Comparison of ENCODE assay signal across 9 mouse cellular contexts in genomic region chr6:141485302-141486021, GRCm38 (mm10). TPM values are rescaled to one million over a fixed set of nuclear protein-coding genes. Genes with fewer than 3 reads are reported as not detected.
DNase-seq lines count a peak whose midpoint lies in the region; ATAC-seq and TF ChIP-seq lines count a peak whose summit lies in the region.
"Had no signal": no experiment of that assay in that cellular context is flagged by ENCODE, and none has a peak within 500 bp of the region (broad histone marks: within the 10 kb centered on the region; RNA-seq: fewer than 3 reads in every experiment).

No protein-coding gene starts in this region.

- 60% methylated on average over 10 of the region's 10 CpGs for WGBS in embryonic facial prominence, embryonic 14.5 days

- H3K4me1 ChIP-seq in embryonic facial prominence, embryonic 14.5 days (ENCODE audit: control insufficient read depth, insufficient read depth, low read length) = peaks cover 7% of the 10 kb centered on the region; the same call in 1 of the 2 replicates

- H3K27me3 ChIP-seq in embryonic facial prominence, embryonic 14.5 days (replicated peaks; ENCODE audit: control insufficient read depth, insufficient read depth, low read length) = no peaks in the 10 kb centered on the region

- H3K4me2 ChIP-seq in embryonic facial prominence, embryonic 14.5 days (ENCODE audit: low read depth, low read length) = no peak overlapping the region

- intact Hi-C loops in gastrocnemius, adult 2 months (cut with DNase I) = loop anchor here (5.0 kb wide), 1 partner anchor 92 kb away; no protein-coding TSS in a partner anchor
- intact Hi-C loops in gastrocnemius, postnatal 36 days (cut with DNase I) = loop anchor here (5.0 kb wide), 1 partner anchor 92 kb away; no protein-coding TSS in a partner anchor
- intact Hi-C loops in heart, postnatal 36 days (cut with DNase I) = loop anchor here (5.0 kb wide), 2 partner anchors 92 to 312 kb away; no protein-coding TSS in a partner anchor

- H3K9ac ChIP-seq in embryonic facial prominence, embryonic 14.5 days (ENCODE audit: low read depth, low read length) = no peak overlapping the region

- TF ChIP-seq CTCF in gastrocnemius, adult 2 months (IDR thresholded peaks at IDR 0.05) = no peak

- ATAC-seq in embryonic facial prominence, embryonic 14.5 days (ENCODE audit: low read depth) = no peak
- ATAC-seq: inflammation-experienced regulatory T-cells, adult 6 months had no signal

- peak overlapping the region; percentile 31; the same call in 1 of the 2 replicates for H3K27ac ChIP-seq in gastrocnemius, adult 2 months
- H3K27ac ChIP-seq in embryonic facial prominence, embryonic 14.5 days (replicated peaks; ENCODE audit: low read depth, low read length) = no peak overlapping the region

- no peaks in the 10 kb centered on the region for H3K9me3 ChIP-seq in embryonic facial prominence, embryonic 14.5 days (ENCODE audit: control insufficient read depth, low read length)

- DNase-seq in gastrocnemius, adult 2 months = peak; percentile 29
- DNase-seq in gastrocnemius, postnatal 36 days = no peak
- peak; percentile 49 for DNase-seq in embryonic facial prominence, embryonic 14.5 days (ENCODE audit: low spot score)
- DNase-seq in heart, postnatal 36 days = peak; percentile 13 to 36
- DNase-seq in lung, postnatal 36 days = peak; percentile 84
- DNase-seq in urinary bladder, postnatal 25 days (ENCODE audit: low spot score) = no peak
- DNase-seq in spleen, adult 18-20 months = no peak
- DNase-seq in adrenal gland, adult (ENCODE audit: inconsistent age in 2 of 2, low spot score in 1 of 2) = no peak

- H3K4me3 ChIP-seq in gastrocnemius, adult 2 months = no peak overlapping the region
- H3K4me3 ChIP-seq in embryonic facial prominence, embryonic 14.5 days (ENCODE audit: low read depth, low read length) = no peak overlapping the region

- H3K36me3 ChIP-seq in embryonic facial prominence, embryonic 14.5 days (ENCODE audit: control insufficient read depth, insufficient read depth, low read length) = peaks cover 11% of the 10 kb centered on the region; the same call in 1 of the 2 replicates

RNA-seq across cellular contexts. Expression of gene Slco1c1, which starts 38.7 kb away (rescaled TPM):
- not detected for total RNA-seq in gastrocnemius, adult 2 months (2021)
- not detected for total RNA-seq in gastrocnemius, postnatal 36 days (2021)
- polyA plus RNA-seq in embryonic facial prominence, embryonic 14.5 days (2014; fragmentation: Nextera tagmentation; extraction: Ambion mirVana) = 0.26 and 0.46 TPM in 2 replicates
- total RNA-seq in heart, postnatal 36 days (2021) = under 1 TPM; 0.44 to 0.62 TPM
- polyA plus RNA-seq: inflammation-experienced regulatory T-cells, adult 6 months had no signal

Comparison
In these comparisons a context has a peak if more than half of its experiments do, and no peak if none do; other contexts are left out.
1. DNase-seq: peak in gastrocnemius, adult 2 months (single experiment), embryonic facial prominence, embryonic 14.5 days (single experiment), heart, postnatal 36 days (2 of 2) and lung, postnatal 36 days (single experiment); none in gastrocnemius, postnatal 36 days (0 of 2), urinary bladder, postnatal 25 days (single experiment), spleen, adult 18-20 months (0 of 2) and adrenal gland, adult (0 of 2).